Mouse (Mus musculus): Measurements from ENCODE around the gene Sec14l5. TPM values are rescaled to one million over a fixed set of nuclear protein-coding genes. Genes with fewer than 3 reads are reported as not detected.
A peak's percentile ranks its signal among the peaks of the same experiment; 100 is the strongest.

Sec14l5 gene
- total RNA-seq (2014; rRNA removed) (0.09 and 0.13 TPM in 2 replicates), polyA plus RNA-seq (2012; rRNA removed) (0.01 and 0.02 TPM in 2 replicates)

DNA sequence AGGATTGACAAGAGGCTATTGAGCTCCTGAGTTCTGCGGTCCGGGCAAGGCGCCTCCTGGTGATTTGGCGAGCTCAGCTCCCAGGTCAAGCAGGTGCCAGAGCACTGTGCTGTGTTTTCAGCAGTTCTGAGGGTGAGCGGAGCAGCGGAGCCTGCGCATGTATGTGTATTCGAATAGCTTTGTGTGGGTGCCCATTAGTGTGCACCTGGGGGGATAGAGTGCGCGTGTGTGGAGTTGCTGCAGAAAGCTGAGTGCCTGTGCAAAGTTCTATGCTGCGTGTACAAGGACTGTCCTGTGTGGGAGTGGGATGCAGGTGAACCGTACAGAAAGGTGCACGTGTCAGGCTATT, at the start of gene Sec14l5:
Sec14l5 (plus strand) TSS at position 73 of the 349 bp plus-strand sequence.
- peak within 1 kb of the TSS; percentile 32 for H3K4me3 ChIP-seq (ENCODE audit: insufficient read depth, low read depth, low read length)
- no peak for TF ChIP-seq CTCF (IDR thresholded peaks at IDR 0.05; ENCODE audit: low read depth, low read length)
- no peak for TF ChIP-seq POLR2A (IDR thresholded peaks at IDR 0.05; ENCODE audit: extremely low read depth, insufficient read depth, low read length)
- H3K79me2 ChIP-seq (ENCODE audit: control insufficient read depth, insufficient read depth, low read length), result no peaks in the 10 kb centered on the region
- DNase-seq (ENCODE audit: extremely low read depth, low read depth, low spot score), result no peak
- H3K36me3 ChIP-seq (ENCODE audit: control insufficient read depth, insufficient read depth, low read length), result no peaks in the 10 kb centered on the region
- no peaks in the 10 kb centered on the region for H3K27me3 ChIP-seq (ENCODE audit: control insufficient read depth, insufficient read depth, low read length)
- H3K27ac ChIP-seq (replicated peaks; ENCODE audit: insufficient read depth, low read depth, low read length), result no peak within 1 kb of the TSS
- 0 out of 2 replicates have a peak, but pooled peaks cover 4% of the 10 kb centered on the region for H3K4me1 ChIP-seq (ENCODE audit: control insufficient read depth, insufficient read depth, low read length)
- no peak within 1 kb of the TSS for H3K9ac ChIP-seq (ENCODE audit: low read depth, low read length)
- WGBS, result 13% methylated on average over 13 of the region's 13 CpGs

DNA sequence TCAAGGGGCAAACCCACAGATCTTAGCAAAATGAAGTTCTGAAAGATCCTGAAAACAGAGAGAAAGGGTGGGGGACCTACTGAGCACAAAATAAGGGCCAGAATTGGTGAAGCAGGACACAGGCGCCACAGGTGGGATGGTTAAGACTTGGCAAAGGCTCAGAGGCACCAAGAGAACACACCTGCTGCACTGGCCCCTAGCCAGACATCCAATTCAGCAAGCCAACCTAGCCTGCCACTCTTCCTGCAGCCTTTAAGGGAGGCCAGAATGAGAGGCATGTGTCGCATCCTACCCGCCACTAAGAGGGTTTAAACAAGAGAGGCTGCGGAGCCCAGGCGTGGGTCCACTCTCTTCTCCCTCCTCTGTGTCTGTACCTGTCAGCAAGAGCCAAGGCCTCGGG, 45.9 kb upstream of the Sec14l5 start:
- TF ChIP-seq POLR2A (IDR thresholded peaks at IDR 0.05; ENCODE audit: extremely low read depth, insufficient read depth, low read length), result no peak
- TF ChIP-seq CTCF (IDR thresholded peaks at IDR 0.05; ENCODE audit: low read depth, low read length), result no peak
- H3K9ac ChIP-seq (ENCODE audit: low read depth, low read length), result no peak overlapping the region
- H3K36me3 ChIP-seq (ENCODE audit: control insufficient read depth, insufficient read depth, low read length), result no peaks in the 10 kb centered on the region
- no peak overlapping the region for H3K4me3 ChIP-seq (ENCODE audit: insufficient read depth, low read depth, low read length)
- 87% methylated on average over 6 of the region's 6 CpGs for WGBS
- DNase-seq (ENCODE audit: extremely low read depth, low read depth, low spot score), result no peak
- no peak overlapping the region for H3K27ac ChIP-seq (replicated peaks; ENCODE audit: insufficient read depth, low read depth, low read length)
- H3K4me1 ChIP-seq (ENCODE audit: control insufficient read depth, insufficient read depth, low read length), result no peaks in the 10 kb centered on the region
- no peaks in the 10 kb centered on the region for H3K27me3 ChIP-seq (ENCODE audit: control insufficient read depth, insufficient read depth, low read length)
- no peaks in the 10 kb centered on the region for H3K79me2 ChIP-seq (ENCODE audit: control insufficient read depth, insufficient read depth, low read length)

DNA sequence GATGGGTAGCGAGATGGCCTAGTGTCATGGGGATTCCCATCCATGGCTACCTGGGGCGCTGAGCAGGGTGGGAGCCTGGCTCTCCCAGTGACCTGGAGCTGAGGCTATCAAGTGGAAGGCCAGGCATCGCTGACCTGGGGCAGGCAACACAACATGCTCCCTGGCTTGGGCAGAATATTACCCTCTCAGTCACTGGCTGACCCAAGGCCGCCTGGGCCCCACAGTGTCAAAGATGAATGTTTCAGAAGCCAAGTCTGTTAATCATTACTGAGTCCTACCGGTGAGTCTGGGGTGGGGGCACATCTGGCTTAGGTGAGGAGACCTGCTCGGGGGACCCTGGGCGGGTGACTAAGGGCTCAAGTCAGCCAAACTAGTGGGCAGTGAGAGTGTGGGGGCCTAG, 37.0 kb upstream of the Sec14l5 start:
- peak; percentile 91 for DNase-seq (ENCODE audit: extremely low read depth, low read depth, low spot score)
- Histone ChIP-seq H3K9ac (ENCODE audit: low read depth, low read length) (peak overlapping the region; percentile 19; the same call in 1 of the 2 replicates), H3K27me3 (ENCODE audit: control insufficient read depth, insufficient read depth, low read length) (no peaks in the 10 kb centered on the region), H3K36me3 (ENCODE audit: control insufficient read depth, insufficient read depth, low read length) (no peaks in the 10 kb centered on the region), H3K4me1 (ENCODE audit: control insufficient read depth, insufficient read depth, low read length) (peaks cover 9% of the 10 kb centered on the region), H3K27ac (replicated peaks; ENCODE audit: insufficient read depth, low read depth, low read length) (peak overlapping the region; percentile 49), H3K79me2 (ENCODE audit: control insufficient read depth, insufficient read depth, low read length) (no peaks in the 10 kb centered on the region), H3K4me3 (ENCODE audit: insufficient read depth, low read depth, low read length) (no peak overlapping the region)
- TF ChIP-seq CTCF (IDR thresholded peaks at IDR 0.05; ENCODE audit: low read depth, low read length), result no peak
- TF ChIP-seq POLR2A (IDR thresholded peaks at IDR 0.05; ENCODE audit: extremely low read depth, insufficient read depth, low read length), result no peak
- 27% methylated on average over 7 of the region's 7 CpGs for WGBS

DNA sequence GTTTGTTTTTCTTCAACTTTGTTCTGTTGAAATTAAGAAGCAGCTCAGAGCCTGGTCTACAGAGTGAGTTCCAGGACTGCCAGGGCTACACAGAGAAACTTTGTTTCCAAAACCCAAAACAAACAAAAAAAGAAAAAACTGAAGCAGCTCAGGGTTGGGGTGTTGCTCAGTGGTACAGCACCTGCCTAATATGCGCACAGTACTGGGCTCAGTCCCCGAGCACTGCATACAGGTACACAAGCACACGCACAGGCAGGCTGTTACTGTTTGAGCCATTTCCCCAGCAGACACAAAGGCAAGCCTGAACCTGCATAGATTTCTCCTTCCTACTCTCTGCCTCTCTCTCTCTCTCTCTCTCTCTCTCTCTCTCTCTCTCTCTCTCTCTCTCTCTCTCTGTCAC, 35.9 kb upstream of the Sec14l5 start:
- no peaks in the 10 kb centered on the region for H3K27me3 ChIP-seq (ENCODE audit: control insufficient read depth, insufficient read depth, low read length)
- no peak overlapping the region for H3K27ac ChIP-seq (replicated peaks; ENCODE audit: insufficient read depth, low read depth, low read length)
- no peaks in the 10 kb centered on the region for H3K36me3 ChIP-seq (ENCODE audit: control insufficient read depth, insufficient read depth, low read length)
- DNase-seq (ENCODE audit: extremely low read depth, low read depth, low spot score), result peak; percentile 65
- TF ChIP-seq POLR2A (IDR thresholded peaks at IDR 0.05; ENCODE audit: extremely low read depth, insufficient read depth, low read length) (no peak), CTCF (IDR thresholded peaks at IDR 0.05; ENCODE audit: low read depth, low read length) (no peak)
- no peak overlapping the region for H3K9ac ChIP-seq (ENCODE audit: low read depth, low read length)
- 37% methylated on average over 3 of the region's 3 CpGs for WGBS
- H3K79me2 ChIP-seq (ENCODE audit: control insufficient read depth, insufficient read depth, low read length), result no peaks in the 10 kb centered on the region
- peaks cover 9% of the 10 kb centered on the region for H3K4me1 ChIP-seq (ENCODE audit: control insufficient read depth, insufficient read depth, low read length)
- H3K4me3 ChIP-seq (ENCODE audit: insufficient read depth, low read depth, low read length), result no peak overlapping the region

DNA sequence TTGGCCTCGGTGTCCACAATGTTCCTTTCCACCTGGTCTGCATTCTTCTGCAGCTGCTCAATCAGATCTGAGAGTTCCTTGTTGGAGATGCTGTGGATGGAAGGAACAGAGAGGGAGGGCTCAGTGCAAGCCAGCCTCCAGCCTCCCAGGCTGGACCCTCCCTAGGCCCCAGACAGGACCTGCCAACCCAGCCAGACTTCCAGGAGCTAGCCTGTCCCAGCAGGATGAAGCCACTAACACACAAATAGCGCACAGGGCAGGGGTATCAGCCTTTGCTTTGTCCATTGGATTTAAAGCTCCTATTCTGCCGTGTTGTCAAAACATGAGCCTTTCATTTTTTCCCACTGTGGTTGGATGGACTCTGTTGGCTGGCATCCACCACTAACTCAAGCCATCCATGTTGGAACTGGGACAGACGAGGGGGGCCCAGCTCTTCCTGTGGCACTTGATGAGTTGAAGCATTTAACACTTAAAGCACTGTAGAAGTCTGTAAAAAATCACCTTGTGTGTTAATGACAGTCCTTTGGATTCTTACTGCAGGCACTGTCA, 33.8 kb upstream of the Sec14l5 start:
- Histone ChIP-seq H3K9ac (ENCODE audit: low read depth, low read length) (no peak overlapping the region), H3K36me3 (ENCODE audit: control insufficient read depth, insufficient read depth, low read length) (no peaks in the 10 kb centered on the region), H3K27ac (replicated peaks; ENCODE audit: insufficient read depth, low read depth, low read length) (no peak overlapping the region), H3K4me3 (ENCODE audit: insufficient read depth, low read depth, low read length) (no peak overlapping the region), H3K79me2 (ENCODE audit: control insufficient read depth, insufficient read depth, low read length) (no peaks in the 10 kb centered on the region), H3K4me1 (ENCODE audit: control insufficient read depth, insufficient read depth, low read length) (peaks cover 9% of the 10 kb centered on the region), H3K27me3 (ENCODE audit: control insufficient read depth, insufficient read depth, low read length) (no peaks in the 10 kb centered on the region)
- WGBS, result 68% methylated on average over 4 of the region's 4 CpGs
- DNase-seq (ENCODE audit: extremely low read depth, low read depth, low spot score), result no peak
- TF ChIP-seq CTCF (IDR thresholded peaks at IDR 0.05; ENCODE audit: low read depth, low read length), result no peak
- no peak for TF ChIP-seq POLR2A (IDR thresholded peaks at IDR 0.05; ENCODE audit: extremely low read depth, insufficient read depth, low read length)

DNA sequence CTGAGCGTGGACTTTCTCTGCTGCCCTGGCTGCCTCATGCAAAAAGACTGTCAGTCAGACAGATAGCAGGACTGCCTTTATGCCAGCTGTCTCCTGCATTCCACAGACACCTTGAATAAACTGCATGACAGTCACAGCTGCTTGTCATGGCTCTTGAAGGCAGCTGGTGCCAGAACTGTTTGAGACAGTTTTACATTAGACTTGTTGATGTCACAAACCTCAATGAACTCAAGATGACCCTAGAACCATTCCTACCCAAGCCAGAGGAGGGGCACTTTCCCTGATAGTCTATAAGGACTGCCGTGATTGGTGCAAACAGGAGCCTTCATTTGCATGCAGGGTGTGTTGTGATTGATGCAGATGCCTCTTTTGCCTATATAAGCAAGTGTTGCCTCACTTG, 33.3 kb upstream of the Sec14l5 start:
- TF ChIP-seq POLR2A (IDR thresholded peaks at IDR 0.05; ENCODE audit: extremely low read depth, insufficient read depth, low read length) (no peak), CTCF (IDR thresholded peaks at IDR 0.05; ENCODE audit: low read depth, low read length) (no peak)
- no peak overlapping the region for H3K27ac ChIP-seq (replicated peaks; ENCODE audit: insufficient read depth, low read depth, low read length)
- H3K4me3 ChIP-seq (ENCODE audit: insufficient read depth, low read depth, low read length), result no peak overlapping the region
- DNase-seq (ENCODE audit: extremely low read depth, low read depth, low spot score), result peak; percentile 16
- H3K9ac ChIP-seq (ENCODE audit: low read depth, low read length), result no peak overlapping the region
- H3K27me3 ChIP-seq (ENCODE audit: control insufficient read depth, insufficient read depth, low read length), result no peaks in the 10 kb centered on the region
- WGBS, result 81% methylated on average over 2 of the region's 2 CpGs
- no peaks in the 10 kb centered on the region for H3K36me3 ChIP-seq (ENCODE audit: control insufficient read depth, insufficient read depth, low read length)
- H3K79me2 ChIP-seq (ENCODE audit: control insufficient read depth, insufficient read depth, low read length), result no peaks in the 10 kb centered on the region
- H3K4me1 ChIP-seq (ENCODE audit: control insufficient read depth, insufficient read depth, low read length), result peaks cover 9% of the 10 kb centered on the region
